Comparison of ENCODE assay signal across 13 mouse cellular contexts in the genomic region with DNA sequence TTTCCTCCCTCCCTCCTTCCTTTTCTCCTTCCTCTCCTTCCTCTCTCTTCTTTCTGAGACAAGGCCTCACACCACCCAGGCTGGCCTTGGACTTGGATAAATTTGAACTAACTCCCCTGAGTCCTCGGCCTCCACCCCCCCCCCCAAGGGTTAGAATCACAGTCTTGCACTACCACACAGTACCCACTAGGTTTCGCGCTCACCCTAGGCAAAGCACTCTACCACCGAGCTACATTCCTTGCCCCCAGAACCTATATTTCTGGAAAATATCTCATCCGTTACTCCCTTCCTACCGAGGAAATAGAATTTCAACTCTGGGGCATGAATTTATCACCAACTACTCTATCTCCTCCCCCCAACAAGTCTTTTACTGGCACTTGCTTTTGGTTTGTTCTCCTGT. TPM values are rescaled to one million over a fixed set of nuclear protein-coding genes. Genes with fewer than 3 reads are reported as not detected.
DNase-seq lines count a peak whose midpoint lies in the region; ATAC-seq and TF ChIP-seq lines count a peak whose summit lies in the region.
"Had no signal": no experiment of that assay in that cellular context is flagged by ENCODE, and none has a peak within 500 bp of the region (broad histone marks: within the 10 kb centered on the region; RNA-seq: fewer than 3 reads in every experiment).

No protein-coding gene starts in this region.

- no peaks in the 10 kb centered on the region for H3K27me3 ChIP-seq in intestine, postnatal 0 days (replicated peaks; ENCODE audit: control insufficient read depth, insufficient read depth, low read length)
- no peaks in the 10 kb centered on the region for H3K27me3 ChIP-seq in intestine, embryonic 15.5 days (replicated peaks)
- H3K27me3 ChIP-seq in lung, embryonic 14.5 days (ENCODE audit: insufficient read depth, low read length), result no peaks in the 10 kb centered on the region
- H3K27me3 ChIP-seq: heart, embryonic 15.5 days; limb, embryonic 15.5 days; Patski had no signal

- H3K36me3 ChIP-seq in intestine, postnatal 0 days (ENCODE audit: control insufficient read depth, insufficient read depth), result no peaks in the 10 kb centered on the region
- no peaks in the 10 kb centered on the region for H3K36me3 ChIP-seq in intestine, embryonic 15.5 days
- H3K36me3 ChIP-seq in lung, embryonic 14.5 days (ENCODE audit: insufficient read depth), result no peaks in the 10 kb centered on the region
- H3K36me3 ChIP-seq: heart, embryonic 15.5 days; limb, embryonic 15.5 days had no signal

- H3K9ac ChIP-seq in intestine, postnatal 0 days (ENCODE audit: low read depth, low read length), result no peak overlapping the region
- no peak overlapping the region for H3K9ac ChIP-seq in intestine, embryonic 15.5 days
- no peak overlapping the region for H3K9ac ChIP-seq in lung, embryonic 14.5 days
- H3K9ac ChIP-seq: heart, embryonic 15.5 days; limb, embryonic 15.5 days had no signal

- H3K4me1 ChIP-seq in intestine, postnatal 0 days (replicated peaks; ENCODE audit: control insufficient read depth, insufficient read depth, low read length), result no peaks in the 10 kb centered on the region
- H3K4me1 ChIP-seq in intestine, embryonic 15.5 days (replicated peaks), result peaks cover 7% of the 10 kb centered on the region; the same call in 1 of the 2 replicates
- H3K4me1 ChIP-seq in lung, embryonic 14.5 days (ENCODE audit: insufficient read depth), result 0 out of 2 replicates have a peak, but pooled peaks cover 2% of the 10 kb centered on the region
- peaks cover 3% of the 10 kb centered on the region; the same call in 1 of the 2 replicates for H3K4me1 ChIP-seq in embryonic fibroblast, embryonic 13.5 days (ENCODE audit: control insufficient read depth, insufficient read depth, low read length)

- no peak for TF ChIP-seq POLR2A in embryonic fibroblast, embryonic 13.5 days (IDR thresholded peaks at IDR 0.05; ENCODE audit: low read depth, low read length)

- no peaks in the 10 kb centered on the region for H3K9me3 ChIP-seq in intestine, postnatal 0 days (ENCODE audit: control insufficient read depth)
- H3K9me3 ChIP-seq in intestine, embryonic 15.5 days, result no peaks in the 10 kb centered on the region
- H3K9me3 ChIP-seq in lung, embryonic 14.5 days (ENCODE audit: low read depth, low read length), result no peaks in the 10 kb centered on the region
- H3K9me3 ChIP-seq: heart, embryonic 15.5 days; limb, embryonic 15.5 days had no signal

- no peak overlapping the region for H3K4me3 ChIP-seq in intestine, postnatal 0 days (ENCODE audit: low read depth, low read length)
- H3K4me3 ChIP-seq in intestine, embryonic 15.5 days (replicated peaks), result no peak overlapping the region
- no peak overlapping the region for H3K4me3 ChIP-seq in lung, embryonic 14.5 days (ENCODE audit: low read depth, low read length)
- H3K4me3 ChIP-seq in embryonic fibroblast, embryonic 13.5 days (ENCODE audit: insufficient read depth, low read length), result no peak overlapping the region
- H3K4me3 ChIP-seq: erythroblast, embryonic 14.5 days; heart, embryonic 15.5 days; limb, embryonic 15.5 days had no signal

- H3K4me2 ChIP-seq in intestine, postnatal 0 days (replicated peaks; ENCODE audit: low read depth), result no peak overlapping the region
- no peak overlapping the region for H3K4me2 ChIP-seq in intestine, embryonic 15.5 days (replicated peaks)
- H3K4me2 ChIP-seq in lung, embryonic 14.5 days, result no peak overlapping the region
- H3K4me2 ChIP-seq: heart, embryonic 15.5 days; limb, embryonic 15.5 days had no signal

- peak; percentile 40 for DNase-seq in lung, embryonic 14.5 days
- no peak for DNase-seq in lung, postnatal 36 days
- DNase-seq in MN1 (ENCODE audit: low spot score), result peak; percentile 19
- DNase-seq in urinary bladder, postnatal 14 days (ENCODE audit: low spot score), result no peak
- DNase-seq: cerebellum, postnatal 25 days had no signal

- ATAC-seq in intestine, postnatal 0 days, result no peak
- ATAC-seq in intestine, embryonic 15.5 days, result no peak
- no peak for ATAC-seq in lung, embryonic 14.5 days (ENCODE audit: insufficient read depth)
- ATAC-seq: midbrain, embryonic 16.5 days; Patski had no signal

- 61% methylated on average over 6 of the region's 6 CpGs for WGBS in intestine, postnatal 0 days
- 46% methylated on average over 6 of the region's 6 CpGs for WGBS in intestine, embryonic 15.5 days
- 45% methylated on average over 6 of the region's 6 CpGs for WGBS in lung, embryonic 14.5 days

- peak; percentile 68 for TF ChIP-seq CTCF in intestine, postnatal 0 days (IDR thresholded peaks at IDR 0.05; ENCODE audit: low read depth)
- peak; percentile 63 for TF ChIP-seq CTCF in lung, embryonic 14.5 days (IDR thresholded peaks at IDR 0.05; ENCODE audit: low read depth)
- peak; percentile 42; the same call in 1 of the 2 replicates for TF ChIP-seq CTCF in embryonic fibroblast, embryonic 13.5 days (IDR thresholded peaks at IDR 0.05; ENCODE audit: borderline replicate concordance, insufficient read depth, low read length)

- H3K27ac ChIP-seq in intestine, postnatal 0 days (ENCODE audit: low read depth, low read length), result no peak overlapping the region
- H3K27ac ChIP-seq in intestine, embryonic 15.5 days, result no peak overlapping the region
- no peak overlapping the region for H3K27ac ChIP-seq in lung, embryonic 14.5 days (ENCODE audit: low read depth)
- no peak overlapping the region for H3K27ac ChIP-seq in embryonic fibroblast, embryonic 13.5 days (ENCODE audit: insufficient read depth, low read length)
- H3K27ac ChIP-seq: heart, embryonic 15.5 days; limb, embryonic 15.5 days had no signal

RNA-seq across cellular contexts. Expression of a gene that starts 40.7 kb away (rescaled TPM):
- polyA plus RNA-seq in intestine, postnatal 0 days (2015; fragmentation: Nextera tagmentation; extraction: Ambion mirVana), result 4.2 and 4.4 TPM in 2 replicates
- polyA plus RNA-seq in intestine, embryonic 15.5 days (2015; fragmentation: Nextera tagmentation; extraction: Ambion mirVana), result 8.0 and 9.6 TPM in 2 replicates
- 30.9 and 39.9 TPM in 2 replicates for polyA plus RNA-seq in lung, embryonic 14.5 days (2014; fragmentation: Nextera tagmentation; extraction: Ambion mirVana)
- polyA plus RNA-seq in embryonic fibroblast, embryonic 13.5 days (2011; ENCODE audit: insufficient read length, low read depth, missing spikeins), result 33.7 and 54.3 TPM in 2 replicates

RNA-seq across cellular contexts. Expression of a gene that starts 43.7 kb away (rescaled TPM):
- 2.7 and 3.0 TPM in 2 replicates for polyA plus RNA-seq in intestine, postnatal 0 days (2015; fragmentation: Nextera tagmentation; extraction: Ambion mirVana)
- 1.1 and 2.6 TPM in 2 replicates for polyA plus RNA-seq in intestine, embryonic 15.5 days (2015; fragmentation: Nextera tagmentation; extraction: Ambion mirVana)
- 1.6 and 2.4 TPM in 2 replicates for polyA plus RNA-seq in lung, embryonic 14.5 days (2014; fragmentation: Nextera tagmentation; extraction: Ambion mirVana)
- 2.7 and 5.0 TPM in 2 replicates for polyA plus RNA-seq in embryonic fibroblast, embryonic 13.5 days (2011; ENCODE audit: insufficient read length, low read depth, missing spikeins)
- polyA plus RNA-seq: erythroblast, embryonic 14.5 days had no signal

Comparison
In these comparisons a context has a peak if more than half of its experiments do, and no peak if none do; other contexts are left out.
1. DNase-seq: peak in lung, embryonic 14.5 days (single experiment) and MN1 (single experiment); none in lung, postnatal 36 days (single experiment) and urinary bladder, postnatal 14 days (single experiment).
2. Peak in every context shown above with its lines, with median percentiles within 50 percentile points of each other: CTCF ChIP-seq.